Mouse (Mus musculus) lung, adult 2 months (tissue): ENCODE measurements around the gene Gm20388.

Experiments
- CTCF ChIP-seq: fragments of 200-500 bp; IDR thresholded peaks from 2 replicates; pipeline ENCODE4 v1.5.1; 2011; ENCODE audit warnings: mild to moderate bottlenecking, low read length, control low read depth; ENCODE audit not compliant: insufficient read depth
- POLR2A ChIP-seq: fragments of 200-500 bp; IDR thresholded peaks from 2 replicates; pipeline ENCODE4 v1.6.1; 2011; ENCODE audit warnings: low read depth, mild to moderate bottlenecking, control low read depth, low read length, borderline replicate concordance; ENCODE audit errors: extremely low read depth

DNA sequence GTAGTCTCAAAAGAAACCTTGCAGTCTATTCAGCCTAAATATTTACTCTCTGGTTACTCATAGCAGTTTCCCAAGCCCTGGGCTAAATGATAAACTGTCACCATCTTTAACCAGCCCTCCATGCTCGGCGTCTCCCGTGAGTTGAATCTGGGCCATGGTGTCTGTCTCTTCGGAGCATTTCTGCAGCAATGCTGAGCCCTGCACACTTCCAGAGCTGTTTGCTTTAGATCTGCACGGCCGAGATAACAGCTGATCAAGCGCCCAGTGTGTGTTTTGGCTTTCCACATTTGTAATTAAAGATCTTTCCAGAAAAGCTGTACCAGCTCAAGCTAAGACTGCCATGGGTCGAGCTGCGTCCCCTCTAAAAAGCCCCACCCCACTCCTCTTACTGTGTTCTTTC lies 1068.6 kb downstream of the Gm20388 start:
- TF ChIP-seq CTCF (no peak), POLR2A (no peak)
